Mouse (Mus musculus): ENCODE results near the gene Gstm6. TPM values are rescaled to one million over a fixed set of nuclear protein-coding genes. Genes with fewer than 3 reads are reported as not detected.
"Not testable (repeated sequence)": the region's sequence is repeated elsewhere in the genome, so short reads cannot be mapped to it uniquely, and the experiment has no call there.

The Gstm6 gene
- polyA plus RNA-seq, 1 experiment from 2014 or later = 11.7 TPM

GRCm38 (mm10) chr3:107955260-107955659, 11.7 kb upstream of the Gstm6 start:
- H3K9ac ChIP-seq (ENCODE audit: low read depth, low read length); H3K4me3 ChIP-seq (ENCODE audit: low read depth, low read length); ATAC-seq (replicated peaks; ENCODE audit: insufficient number of reproducible peaks, low FRiP score, low TSS enrichment); H3K4me1 ChIP-seq (ENCODE audit: control insufficient read depth, insufficient read depth, low read length); H3K36me3 ChIP-seq (ENCODE audit: control insufficient read depth, insufficient read depth, low read length); H3K27me3 ChIP-seq (ENCODE audit: control insufficient read depth, insufficient read depth, low read length); H3K9me3 ChIP-seq (replicated peaks; ENCODE audit: control insufficient read depth, low read length); H3K4me2 ChIP-seq; H3K27ac ChIP-seq (ENCODE audit: low read depth, low read length): not testable (repeated sequence)
- WGBS (ENCODE audit: insufficient replicate concordance) = 86% methylated on average over 9 of the region's 9 CpGs

- H3K4me1 ChIP-seq (ENCODE audit: control insufficient read depth, insufficient read depth, low read length) = peaks cover 2% of the 10 kb centered on the region; the same call in 1 of the 2 replicates
- 76% methylated on average over 5 of the region's 5 CpGs for WGBS (ENCODE audit: insufficient replicate concordance)
- 0 out of 2 replicates have a peak, but pooled peaks cover 5% of the 10 kb centered on the region for H3K27me3 ChIP-seq (ENCODE audit: control insufficient read depth, insufficient read depth, low read length)
- no peak overlapping the region for H3K27ac ChIP-seq (ENCODE audit: low read depth, low read length)
- H3K36me3 ChIP-seq (ENCODE audit: control insufficient read depth, insufficient read depth, low read length) = no peaks in the 10 kb centered on the region
- H3K9ac ChIP-seq (ENCODE audit: low read depth, low read length) = no peak overlapping the region
- no peak overlapping the region for H3K4me2 ChIP-seq
- H3K9me3 ChIP-seq (replicated peaks; ENCODE audit: control insufficient read depth, low read length) = no peaks in the 10 kb centered on the region
- no peak overlapping the region for H3K4me3 ChIP-seq (ENCODE audit: low read depth, low read length)
- no peak for ATAC-seq (replicated peaks; ENCODE audit: insufficient number of reproducible peaks, low FRiP score, low TSS enrichment)
These were observed 10.4 kb upstream of the Gstm6 start for GRCm38 (mm10) chr3:107953906-107954305.

DNA sequence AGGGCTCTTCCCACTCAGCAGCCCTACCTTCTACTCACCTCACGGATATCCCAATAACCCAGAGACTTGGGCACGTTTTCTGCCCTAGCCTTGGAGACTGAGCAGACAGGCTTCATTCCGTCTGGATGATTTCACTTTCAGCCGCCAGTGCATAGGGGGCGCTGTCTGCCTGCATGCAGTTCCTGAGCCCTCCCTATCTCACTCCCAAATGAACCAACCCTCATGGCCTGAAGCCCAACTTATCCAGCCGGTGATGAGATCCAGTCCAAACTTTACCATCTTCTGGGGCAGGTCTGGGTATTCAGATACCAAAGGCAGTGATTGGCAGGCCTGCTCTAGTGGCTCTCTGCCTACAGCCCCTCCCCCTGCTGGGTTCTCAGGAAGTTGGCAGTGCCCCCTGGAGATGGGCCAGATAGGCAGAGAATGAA, 9.8 kb upstream of the Gstm6 start:
- no peak overlapping the region for H3K4me2 ChIP-seq
- H3K36me3 ChIP-seq (ENCODE audit: control insufficient read depth, insufficient read depth, low read length) = no peaks in the 10 kb centered on the region
- H3K4me1 ChIP-seq (ENCODE audit: control insufficient read depth, insufficient read depth, low read length) = peaks cover 2% of the 10 kb centered on the region; the same call in 1 of the 2 replicates
- no peak overlapping the region for H3K4me3 ChIP-seq (ENCODE audit: low read depth, low read length)
- H3K9ac ChIP-seq (ENCODE audit: low read depth, low read length) = no peak overlapping the region
- H3K9me3 ChIP-seq (replicated peaks; ENCODE audit: control insufficient read depth, low read length) = no peaks in the 10 kb centered on the region
- ATAC-seq (replicated peaks; ENCODE audit: insufficient number of reproducible peaks, low FRiP score, low TSS enrichment) = no peak
- 15% methylated on average over 6 of the region's 6 CpGs for WGBS (ENCODE audit: insufficient replicate concordance)
- H3K27ac ChIP-seq (ENCODE audit: low read depth, low read length) = no peak overlapping the region
- 0 out of 2 replicates have a peak, but pooled peaks cover 4% of the 10 kb centered on the region for H3K27me3 ChIP-seq (ENCODE audit: control insufficient read depth, insufficient read depth, low read length)

DNA sequence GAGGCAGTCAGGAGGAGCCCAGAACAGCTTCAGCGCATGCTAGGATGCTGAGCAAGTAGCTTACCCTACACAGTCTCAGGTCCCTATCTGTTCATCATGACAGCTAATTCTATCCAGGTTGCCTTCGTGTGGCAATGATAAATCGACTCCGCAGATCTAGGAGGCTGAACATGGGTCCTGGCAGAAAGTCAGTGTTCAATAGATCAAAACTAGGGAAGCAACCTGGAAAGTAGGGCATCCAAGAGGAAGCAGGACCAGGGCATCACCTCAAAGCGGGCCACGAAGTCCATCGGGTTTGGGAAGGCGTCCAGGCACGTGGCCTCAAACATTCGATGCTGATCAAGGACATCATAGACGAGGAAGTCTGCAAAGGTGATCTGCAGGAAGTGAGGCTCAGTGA, 7.0 kb upstream of the Gstm6 start:
- Histone ChIP-seq H3K27ac (ENCODE audit: low read depth, low read length) (no peak overlapping the region), H3K4me2 (no peak overlapping the region), H3K4me1 (ENCODE audit: control insufficient read depth, insufficient read depth, low read length) (peaks cover 2% of the 10 kb centered on the region; the same call in 1 of the 2 replicates), H3K27me3 (ENCODE audit: control insufficient read depth, insufficient read depth, low read length) (0 out of 2 replicates have a peak, but pooled peaks cover 3% of the 10 kb centered on the region), H3K4me3 (ENCODE audit: low read depth, low read length) (no peak overlapping the region), H3K9me3 (replicated peaks; ENCODE audit: control insufficient read depth, low read length) (no peaks in the 10 kb centered on the region), H3K36me3 (ENCODE audit: control insufficient read depth, insufficient read depth, low read length) (no peaks in the 10 kb centered on the region), H3K9ac (ENCODE audit: low read depth, low read length) (no peak overlapping the region)
- no peak for ATAC-seq (replicated peaks; ENCODE audit: insufficient number of reproducible peaks, low FRiP score, low TSS enrichment)
- 71% methylated on average over 11 of the region's 11 CpGs for WGBS (ENCODE audit: insufficient replicate concordance)

- not testable (repeated sequence) for H3K27me3 ChIP-seq (ENCODE audit: control insufficient read depth, insufficient read depth, low read length); H3K4me3 ChIP-seq (ENCODE audit: low read depth, low read length); H3K4me1 ChIP-seq (ENCODE audit: control insufficient read depth, insufficient read depth, low read length); H3K9ac ChIP-seq (ENCODE audit: low read depth, low read length); ATAC-seq (replicated peaks; ENCODE audit: insufficient number of reproducible peaks, low FRiP score, low TSS enrichment); H3K4me2 ChIP-seq; H3K36me3 ChIP-seq (ENCODE audit: control insufficient read depth, insufficient read depth, low read length); H3K27ac ChIP-seq (ENCODE audit: low read depth, low read length); H3K9me3 ChIP-seq (replicated peaks; ENCODE audit: control insufficient read depth, low read length)
- WGBS (ENCODE audit: insufficient replicate concordance) = 75% methylated on average over 1 of the region's 1 CpGs
These were observed 5.9 kb upstream of the Gstm6 start for GRCm38 (mm10) chr3:107949461-107949860.

- WGBS (ENCODE audit: insufficient replicate concordance) = 51% methylated on average over 4 of the region's 4 CpGs
- no peak overlapping the region for H3K9ac ChIP-seq (ENCODE audit: low read depth, low read length)
- H3K27ac ChIP-seq (ENCODE audit: low read depth, low read length) = no peak overlapping the region
- peaks cover under 1% of the 10 kb centered on the region for H3K4me1 ChIP-seq (ENCODE audit: control insufficient read depth, insufficient read depth, low read length)
- no peak overlapping the region for H3K4me3 ChIP-seq (ENCODE audit: low read depth, low read length)
- H3K36me3 ChIP-seq (ENCODE audit: control insufficient read depth, insufficient read depth, low read length) = no peaks in the 10 kb centered on the region
- no peak overlapping the region for H3K4me2 ChIP-seq
- H3K27me3 ChIP-seq (ENCODE audit: control insufficient read depth, insufficient read depth, low read length) = no peaks in the 10 kb centered on the region
- no peaks in the 10 kb centered on the region for H3K9me3 ChIP-seq (replicated peaks; ENCODE audit: control insufficient read depth, low read length)
- no peak for ATAC-seq (replicated peaks; ENCODE audit: insufficient number of reproducible peaks, low FRiP score, low TSS enrichment)
These were observed 2.2 kb upstream of the Gstm6 start for GRCm38 (mm10) chr3:107945729-107946128.

DNA sequence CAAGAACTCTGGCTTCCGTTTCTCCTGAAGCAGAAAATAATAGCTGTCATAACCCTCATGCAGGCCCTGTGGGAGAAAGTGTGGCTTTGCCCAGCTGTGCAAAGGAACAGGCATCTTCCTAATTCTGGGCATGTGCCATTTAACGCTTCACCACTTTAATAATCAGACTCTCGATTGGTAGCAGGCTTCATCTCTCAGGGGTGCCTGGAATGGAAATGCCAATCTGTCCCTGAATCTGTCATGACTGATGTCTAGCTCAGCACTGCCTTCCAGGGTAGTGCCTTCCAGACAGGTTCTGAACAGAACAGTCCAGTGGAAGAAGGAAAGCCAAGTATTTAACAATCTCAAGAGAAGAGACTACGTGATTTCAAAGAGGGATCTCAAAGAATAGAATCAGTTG, 2.3 kb downstream of the Gstm6 start:
- no peak overlapping the region for H3K27ac ChIP-seq (ENCODE audit: low read depth, low read length)
- H3K9me3 ChIP-seq (replicated peaks; ENCODE audit: control insufficient read depth, low read length) = no peaks in the 10 kb centered on the region
- no peaks in the 10 kb centered on the region for H3K36me3 ChIP-seq (ENCODE audit: control insufficient read depth, insufficient read depth, low read length)
- H3K27me3 ChIP-seq (ENCODE audit: control insufficient read depth, insufficient read depth, low read length) = no peaks in the 10 kb centered on the region
- H3K4me3 ChIP-seq (ENCODE audit: low read depth, low read length) = no peak overlapping the region
- 75% methylated on average over 4 of the region's 4 CpGs for WGBS (ENCODE audit: insufficient replicate concordance)
- peaks cover 8% of the 10 kb centered on the region for H3K4me1 ChIP-seq (ENCODE audit: control insufficient read depth, insufficient read depth, low read length)
- H3K9ac ChIP-seq (ENCODE audit: low read depth, low read length) = no peak overlapping the region
- no peak for ATAC-seq (replicated peaks; ENCODE audit: insufficient number of reproducible peaks, low FRiP score, low TSS enrichment)
- no peak overlapping the region for H3K4me2 ChIP-seq

- Histone ChIP-seq H3K9me3 (replicated peaks; ENCODE audit: control insufficient read depth, low read length) (no peaks in the 10 kb centered on the region), H3K4me1 (ENCODE audit: control insufficient read depth, insufficient read depth, low read length) (peaks cover 8% of the 10 kb centered on the region), H3K36me3 (ENCODE audit: control insufficient read depth, insufficient read depth, low read length) (no peaks in the 10 kb centered on the region), H3K27me3 (ENCODE audit: control insufficient read depth, insufficient read depth, low read length) (no peaks in the 10 kb centered on the region), H3K4me2 (no peak overlapping the region), H3K27ac (ENCODE audit: low read depth, low read length) (no peak overlapping the region), H3K4me3 (ENCODE audit: low read depth, low read length) (no peak overlapping the region), H3K9ac (ENCODE audit: low read depth, low read length) (no peak overlapping the region)
- ATAC-seq (replicated peaks; ENCODE audit: insufficient number of reproducible peaks, low FRiP score, low TSS enrichment) = no peak
- WGBS (ENCODE audit: insufficient replicate concordance) = 44% methylated on average over 7 of the region's 7 CpGs
These were observed 3.0 kb downstream of the Gstm6 start for GRCm38 (mm10) chr3:107940524-107940923.

DNA sequence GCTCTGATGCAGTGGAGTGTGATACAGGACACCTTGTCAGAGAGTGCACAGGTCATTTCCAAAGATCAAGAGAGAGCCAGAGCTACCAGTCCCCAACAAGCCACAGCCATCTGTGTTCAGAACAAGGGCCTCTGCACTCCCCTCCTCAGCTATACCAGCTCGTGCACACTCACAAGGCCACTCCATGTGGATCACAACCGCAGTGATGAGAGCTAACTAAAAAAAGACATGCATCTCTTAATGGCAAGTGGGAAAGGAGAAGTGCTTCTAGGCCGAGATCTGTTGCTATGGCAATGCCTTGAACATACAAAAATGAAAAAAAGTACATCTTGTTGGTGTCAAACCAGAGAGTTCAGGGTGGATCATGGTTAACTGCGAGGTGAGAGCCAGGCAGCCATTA, 3.7 kb downstream of the Gstm6 start:
- no peak overlapping the region for H3K4me2 ChIP-seq
- no peak overlapping the region for H3K9ac ChIP-seq (ENCODE audit: low read depth, low read length)
- no peaks in the 10 kb centered on the region for H3K27me3 ChIP-seq (ENCODE audit: control insufficient read depth, insufficient read depth, low read length)
- no peak overlapping the region for H3K4me3 ChIP-seq (ENCODE audit: low read depth, low read length)
- no peak overlapping the region for H3K27ac ChIP-seq (ENCODE audit: low read depth, low read length)
- peaks cover 8% of the 10 kb centered on the region for H3K4me1 ChIP-seq (ENCODE audit: control insufficient read depth, insufficient read depth, low read length)
- WGBS (ENCODE audit: insufficient replicate concordance) = 75% methylated on average over 4 of the region's 4 CpGs
- H3K36me3 ChIP-seq (ENCODE audit: control insufficient read depth, insufficient read depth, low read length) = no peaks in the 10 kb centered on the region
- ATAC-seq (replicated peaks; ENCODE audit: insufficient number of reproducible peaks, low FRiP score, low TSS enrichment) = no peak
- no peaks in the 10 kb centered on the region for H3K9me3 ChIP-seq (replicated peaks; ENCODE audit: control insufficient read depth, low read length)

Data from heart, embryonic 11.5 days (tissue).